Mouse (Mus musculus) myocyte (in vitro differentiated cells): ENCODE measurements around the gene Cmya5. TPM values are rescaled to one million over a fixed set of nuclear protein-coding genes. Genes with fewer than 3 reads are reported as not detected.

Experiments used
- H3K27me3 ChIP-seq: one replicate; pipeline ENCODE4 v1.6.1; 2011; ENCODE audit not compliant: control insufficient read depth, insufficient read depth, insufficient read length
- H3K36me3 ChIP-seq: one replicate; pipeline ENCODE4 v1.6.1; 2011; ENCODE audit not compliant: control insufficient read depth, insufficient read depth
- H3K4me2 ChIP-seq: one replicate; pipeline ENCODE4 v1.6.1; 2011; ENCODE audit warnings: low read depth, control low read depth
- H3K4me3 ChIP-seq: one replicate; pipeline ENCODE4 v1.5.1; 2011; ENCODE audit warnings: mild to moderate bottlenecking, control low read depth, moderate library complexity
- H3K79me2 ChIP-seq: one replicate; pipeline ENCODE4 v1.6.1; 2011; ENCODE audit not compliant: control insufficient read depth, insufficient read depth
- H3ac ChIP-seq: one replicate; pipeline ENCODE4 v1.6.1; 2011; ENCODE audit not compliant: control insufficient read depth, insufficient read length
- CEBPB ChIP-seq: IDR thresholded peaks from 2 replicates; pipeline ENCODE4 v1.6.1; 2011; ENCODE audit warnings: mild to moderate bottlenecking, moderate library complexity; ENCODE audit not compliant: poor library complexity, insufficient read depth, severe bottlenecking
- E2F4 ChIP-seq: IDR thresholded peaks from one replicate; pipeline ENCODE4 v1.6.1; 2011; ENCODE audit warnings: mild to moderate bottlenecking, control low read depth, moderate library complexity; ENCODE audit not compliant: insufficient read depth
- MAX ChIP-seq: IDR thresholded peaks from one replicate; pipeline ENCODE4 v1.6.1; 2011; ENCODE audit warnings: low read depth, mild to moderate bottlenecking, control low read depth
- MYOD1 ChIP-seq, 3 experiments: IDR thresholded peaks; one replicate each; pipeline ENCODE4 v1.6.1; 2011; ENCODE audit warnings: control low read depth in 2 of 3, low read depth in 2 of 3, mild to moderate bottlenecking in 2 of 3, moderate library complexity in 1 of 3; ENCODE audit not compliant: insufficient read length in 2 of 3, control insufficient read depth in 1 of 3
- MYOG ChIP-seq, 3 experiments: IDR thresholded peaks; one replicate each; pipeline ENCODE4 v1.6.1; 2011; ENCODE audit warnings: control low read depth in 2 of 3, low read depth in 2 of 3, mild to moderate bottlenecking in 2 of 3; ENCODE audit not compliant: insufficient read length in 2 of 3, control insufficient read depth in 1 of 3, insufficient read depth in 1 of 3
- POLR2A ChIP-seq: IDR thresholded peaks from one replicate; pipeline ENCODE4 v1.6.1; 2011; ENCODE audit warnings: low read depth, mild to moderate bottlenecking, control low read depth, moderate library complexity; ENCODE audit not compliant: insufficient read length
- POLR2AphosphoS2 ChIP-seq: IDR thresholded peaks from one replicate; pipeline ENCODE4 v1.6.1; 2011; ENCODE audit warnings: low read depth, control low read depth; ENCODE audit not compliant: insufficient read length
- REST ChIP-seq: IDR thresholded peaks from one replicate; pipeline ENCODE4 v1.6.1; 2011; ENCODE audit warnings: mild to moderate bottlenecking, control low read depth, moderate library complexity; ENCODE audit not compliant: insufficient read depth, insufficient read length
- SRF ChIP-seq: IDR thresholded peaks from one replicate; pipeline ENCODE4 v1.6.1; 2011; ENCODE audit warnings: low read depth; ENCODE audit not compliant: control insufficient read depth, insufficient read length
- TCF12 ChIP-seq: IDR thresholded peaks from one replicate; pipeline ENCODE4 v1.6.1; 2011; ENCODE audit warnings: mild to moderate bottlenecking, control low read depth; ENCODE audit not compliant: poor library complexity, insufficient read depth, severe bottlenecking
- TCF3 ChIP-seq: IDR thresholded peaks from one replicate; pipeline ENCODE4 v1.6.1; 2011; ENCODE audit warnings: low read depth, control low read depth; ENCODE audit not compliant: insufficient read length
- USF1 ChIP-seq: IDR thresholded peaks from one replicate; pipeline ENCODE4 v1.6.1; 2011; ENCODE audit warnings: low read depth, mild to moderate bottlenecking, control low read depth, moderate library complexity
- polyA plus RNA-seq: library from polyadenylated mRNA; unstranded; fragments of >200 nt; fragmentation: generic; extraction: Trizol; gene quantifications from one replicate; pipeline ENCODE4 v1.2.1, GENCODE M21; 2012; ENCODE audit warnings: missing spikeins

Gene Cmya5
- polyA plus RNA-seq, 1 experiment, result 0.04 TPM

- Histone ChIP-seq H3K27me3 (no peaks in the 10 kb centered on the region), H3K36me3 (peaks cover 42% of the 10 kb centered on the region), H3K4me2 (no peak overlapping the region), H3ac (no peak overlapping the region), H3K4me3 (no peak overlapping the region), H3K79me2 (no peaks in the 10 kb centered on the region)
- TF ChIP-seq MYOD1 (IDR thresholded peaks at IDR 0.05; ENCODE audit: control insufficient read depth in 1 of 3, insufficient read length in 2 of 3, low read depth in 2 of 3), result no peak
- TF ChIP-seq USF1, result no peak
- TF ChIP-seq MAX, result no peak
- no peak for TF ChIP-seq TCF3
- no peak for TF ChIP-seq TCF12
- TF ChIP-seq REST, result no peak
- no peak for TF ChIP-seq SRF
- no peak for TF ChIP-seq MYOG (IDR thresholded peaks at IDR 0.05; ENCODE audit: control insufficient read depth in 1 of 3, insufficient read depth in 1 of 3, insufficient read length in 2 of 3, low read depth in 2 of 3)
- no peak for TF ChIP-seq POLR2AphosphoS2
Observed at GRCm38 (mm10) chr13:93153280-93153679, 8.8 kb upstream of the Cmya5 start.

GRCm38 (mm10) chr13:93143819-93144283, 673 bp downstream of the Cmya5 start:
- no peak overlapping the region for H3K4me3 ChIP-seq
- TF ChIP-seq TCF12 (no peak), SRF (no peak), POLR2AphosphoS2 (no peak), E2F4 (no peak), CEBPB (no peak), REST (no peak), USF1 (no peak)
- no peaks in the 10 kb centered on the region for H3K27me3 ChIP-seq
- H3ac ChIP-seq, result no peak overlapping the region
- H3K79me2 ChIP-seq, result no peaks in the 10 kb centered on the region
- no peak overlapping the region for H3K4me2 ChIP-seq
- H3K36me3 ChIP-seq, result peaks cover 5% of the 10 kb centered on the region

GRCm38 (mm10) chr13:93141184-93141583, 3.3 kb downstream of the Cmya5 start:
- Histone ChIP-seq H3K4me2 (no peak overlapping the region), H3K4me3 (no peak overlapping the region), H3K27me3 (no peaks in the 10 kb centered on the region), H3K36me3 (no peaks in the 10 kb centered on the region), H3ac (no peak overlapping the region), H3K79me2 (no peaks in the 10 kb centered on the region)
- TF ChIP-seq MYOD1 (IDR thresholded peaks at IDR 0.05; ENCODE audit: control insufficient read depth in 1 of 3, insufficient read length in 2 of 3, low read depth in 2 of 3) (no peak), CEBPB (no peak), E2F4 (no peak), SRF (no peak), POLR2A (no peak), USF1 (no peak), MAX (no peak), MYOG (IDR thresholded peaks at IDR 0.05; ENCODE audit: control insufficient read depth in 1 of 3, insufficient read depth in 1 of 3, insufficient read length in 2 of 3, low read depth in 2 of 3) (no peak), TCF12 (no peak), POLR2AphosphoS2 (no peak), REST (no peak), TCF3 (no peak)

GRCm38 (mm10) chr13:93138059-93138458, 6.5 kb downstream of the Cmya5 start:
- H3K79me2 ChIP-seq, result no peaks in the 10 kb centered on the region
- no peak for TF ChIP-seq MYOD1 (IDR thresholded peaks at IDR 0.05; ENCODE audit: control insufficient read depth in 1 of 3, insufficient read length in 2 of 3, low read depth in 2 of 3)
- TF ChIP-seq POLR2A, result no peak
- no peak for TF ChIP-seq E2F4
- TF ChIP-seq SRF, result no peak
- no peak for TF ChIP-seq POLR2AphosphoS2
- TF ChIP-seq USF1, result no peak
- TF ChIP-seq TCF12, result no peak
- TF ChIP-seq TCF3, result no peak
- no peaks in the 10 kb centered on the region for H3K36me3 ChIP-seq
- no peak overlapping the region for H3K4me2 ChIP-seq
- no peaks in the 10 kb centered on the region for H3K27me3 ChIP-seq
- H3ac ChIP-seq, result no peak overlapping the region
- H3K4me3 ChIP-seq, result no peak overlapping the region

- H3K27me3 ChIP-seq, result no peaks in the 10 kb centered on the region
- TF ChIP-seq MAX (no peak), USF1 (no peak), MYOD1 (IDR thresholded peaks at IDR 0.05; ENCODE audit: control insufficient read depth in 1 of 3, insufficient read length in 2 of 3, low read depth in 2 of 3) (no peak), POLR2AphosphoS2 (no peak), CEBPB (no peak), SRF (no peak), POLR2A (no peak), TCF12 (no peak), E2F4 (no peak), REST (no peak), MYOG (IDR thresholded peaks at IDR 0.05; ENCODE audit: control insufficient read depth in 1 of 3, insufficient read depth in 1 of 3, insufficient read length in 2 of 3, low read depth in 2 of 3) (no peak), TCF3 (no peak)
- H3K79me2 ChIP-seq, result no peaks in the 10 kb centered on the region
- no peak overlapping the region for H3ac ChIP-seq
- no peak overlapping the region for H3K4me2 ChIP-seq
- H3K4me3 ChIP-seq, result no peak overlapping the region
- H3K36me3 ChIP-seq, result no peaks in the 10 kb centered on the region
Observed at GRCm38 (mm10) chr13:93137098-93137497, 7.4 kb downstream of the Cmya5 start.
